Mouse (Mus musculus) kidney, embryonic 15.5 days (tissue): ENCODE results near the gene Eif2b5. TPM values are rescaled to one million over a fixed set of nuclear protein-coding genes. Genes with fewer than 3 reads are reported as not detected.

Source experiments
- ATAC-seq: fragments of 200-750 bp; cut with Nextera tagmentation; replicated peaks from 2 replicates; pipeline ENCODE4 v1.8.0; 2017; ENCODE audit warnings: moderate TSS enrichment; ENCODE audit not compliant: low FRiP score
- H3K27ac ChIP-seq: fragments of 300-500 bp; sonication (generic); 2 replicates; pipeline ENCODE4 v1.5.1; 2015; ENCODE audit warnings: mild to moderate bottlenecking, inconsistent platforms
- H3K27me3 ChIP-seq: fragments of 300-500 bp; sonication (generic); 2 replicates; pipeline ENCODE4 v1.6.1; 2015; ENCODE audit warnings: inconsistent platforms
- H3K36me3 ChIP-seq: fragments of 300-500 bp; sonication (generic); 2 replicates; pipeline ENCODE4 v1.6.1; 2015; ENCODE audit warnings: inconsistent platforms
- H3K4me1 ChIP-seq: fragments of 300-500 bp; sonication (generic); 2 replicates; pipeline ENCODE4 v1.6.1; 2015; ENCODE audit warnings: inconsistent platforms
- H3K4me2 ChIP-seq: fragments of 300-500 bp; sonication (generic); 2 replicates; pipeline ENCODE4 v1.6.1; 2015; ENCODE audit warnings: moderate library complexity, mild to moderate bottlenecking, inconsistent platforms
- H3K4me3 ChIP-seq: fragments of 300-500 bp; sonication (generic); replicated peaks from 2 replicates; pipeline ENCODE4 v1.5.1; 2015; ENCODE audit warnings: mild to moderate bottlenecking, inconsistent platforms
- H3K9ac ChIP-seq: fragments of 300-500 bp; sonication (generic); 2 replicates; pipeline ENCODE4 v1.6.1; 2015; ENCODE audit warnings: mild to moderate bottlenecking, inconsistent platforms
- H3K9me3 ChIP-seq: fragments of 300-500 bp; sonication (generic); replicated peaks from 2 replicates; pipeline ENCODE4 v1.6.1; 2016; ENCODE audit warnings: inconsistent platforms
- WGBS: fragments of 180-500 bp; shearing (Covaris S2); methylation state at CpG from one replicate; pipeline ENCODE4 v1.1.7; 2015; ENCODE audit warnings: mixed read lengths; 5-methylcytosine and 5-hydroxymethylcytosine counted together
- polyA plus RNA-seq: library from polyadenylated mRNA; unstranded; fragments of >200 nt; fragmentation: Nextera tagmentation; extraction: Ambion mirVana; gene quantifications from 2 replicates; pipeline ENCODE4 v1.2.1, GENCODE M21; 2015

The Eif2b5 gene
- polyA plus RNA-seq, 1 experiment from 2014 or later: 121 TPM

DNA sequence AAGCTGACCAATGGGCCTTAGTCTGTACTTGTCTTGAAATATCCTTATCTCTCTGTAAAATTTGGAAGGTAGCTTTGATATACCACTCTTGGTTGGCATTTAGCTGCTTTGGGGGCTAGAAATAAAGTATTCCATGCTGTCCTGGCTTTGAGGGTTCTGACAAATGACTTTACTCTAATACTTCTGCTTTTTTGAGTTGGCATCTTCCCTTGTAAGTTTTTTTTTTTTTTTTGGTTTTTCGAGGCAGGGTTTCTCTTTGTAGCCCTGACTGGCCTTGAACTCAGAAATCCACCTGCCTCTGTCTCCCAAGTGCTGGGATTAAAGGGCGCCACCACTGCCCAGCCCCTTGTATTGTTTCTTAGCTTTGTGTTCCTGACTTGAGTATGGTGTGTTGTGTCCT lies 5.2 kb upstream of the Eif2b5 start:
- H3K4me1 ChIP-seq: peaks cover 10% of the 10 kb centered on the region
- H3K4me2 ChIP-seq: no peak overlapping the region
- no peaks in the 10 kb centered on the region for H3K27me3 ChIP-seq
- no peak for ATAC-seq
- H3K36me3 ChIP-seq: no peaks in the 10 kb centered on the region
- no peak overlapping the region for H3K9ac ChIP-seq
- no peak overlapping the region for H3K27ac ChIP-seq
- H3K9me3 ChIP-seq: no peaks in the 10 kb centered on the region
- WGBS: 78% methylated on average over 2 of the region's 2 CpGs
- H3K4me3 ChIP-seq: no peak overlapping the region

DNA sequence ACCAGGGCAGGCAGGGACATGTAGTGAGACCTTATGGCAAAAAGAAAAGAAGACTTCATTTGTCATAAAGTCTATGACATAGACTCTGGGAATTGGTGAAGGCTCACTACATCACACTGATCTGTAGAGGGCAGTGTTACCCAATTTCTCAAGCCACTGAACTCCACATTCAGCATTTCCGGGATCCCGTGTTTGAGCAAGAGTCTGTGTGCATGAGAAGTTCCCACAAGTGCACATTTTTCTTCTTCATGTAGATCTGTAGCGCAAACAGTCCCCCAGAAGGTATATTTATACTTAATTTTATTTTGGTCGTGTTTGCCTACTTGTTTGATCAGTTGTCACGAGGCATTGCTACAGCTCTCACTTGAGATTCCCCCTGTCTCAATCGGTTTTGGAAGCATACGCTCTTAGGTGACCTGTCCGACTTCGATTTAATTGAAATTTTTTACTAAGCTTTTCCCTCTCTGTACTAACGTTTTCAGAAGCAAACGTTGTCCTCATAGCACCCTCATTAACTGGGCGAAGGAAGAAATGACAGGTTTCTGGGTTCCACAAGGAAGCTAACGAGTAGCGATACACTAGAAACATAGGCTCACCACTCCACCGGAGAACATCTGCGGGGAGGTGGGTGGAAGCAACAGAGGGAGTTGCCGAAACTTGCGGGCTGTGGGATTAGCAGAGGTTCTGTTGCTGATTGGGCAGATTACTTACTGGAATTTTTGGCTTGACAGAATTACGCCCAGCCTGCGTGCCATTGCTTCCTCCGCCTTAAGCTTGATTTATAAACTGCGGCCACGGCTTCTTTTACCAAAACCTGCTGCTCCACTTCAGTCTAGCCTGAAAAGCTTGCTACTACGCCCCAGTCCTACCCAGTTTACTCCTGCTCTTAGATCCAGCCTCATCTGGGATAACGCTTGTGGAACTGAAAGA lies 1.7 kb upstream of the Eif2b5 start:
- no peaks in the 10 kb centered on the region for H3K27me3 ChIP-seq
- no peaks in the 10 kb centered on the region for H3K9me3 ChIP-seq
- H3K4me3 ChIP-seq: peak overlapping the region; percentile 42
- WGBS: 16% methylated on average over 25 of the region's 25 CpGs
- peak overlapping the region; percentile 35 for H3K9ac ChIP-seq
- 0 out of 2 replicates have a peak, but pooled peaks have one; percentile 28 for ATAC-seq
- peaks cover 21% of the 10 kb centered on the region for H3K4me1 ChIP-seq
- peak overlapping the region; percentile 81 for H3K4me2 ChIP-seq
- peak overlapping the region; percentile 51; the same call in 1 of the 2 replicates for H3K27ac ChIP-seq
- peaks cover 17% of the 10 kb centered on the region for H3K36me3 ChIP-seq

DNA sequence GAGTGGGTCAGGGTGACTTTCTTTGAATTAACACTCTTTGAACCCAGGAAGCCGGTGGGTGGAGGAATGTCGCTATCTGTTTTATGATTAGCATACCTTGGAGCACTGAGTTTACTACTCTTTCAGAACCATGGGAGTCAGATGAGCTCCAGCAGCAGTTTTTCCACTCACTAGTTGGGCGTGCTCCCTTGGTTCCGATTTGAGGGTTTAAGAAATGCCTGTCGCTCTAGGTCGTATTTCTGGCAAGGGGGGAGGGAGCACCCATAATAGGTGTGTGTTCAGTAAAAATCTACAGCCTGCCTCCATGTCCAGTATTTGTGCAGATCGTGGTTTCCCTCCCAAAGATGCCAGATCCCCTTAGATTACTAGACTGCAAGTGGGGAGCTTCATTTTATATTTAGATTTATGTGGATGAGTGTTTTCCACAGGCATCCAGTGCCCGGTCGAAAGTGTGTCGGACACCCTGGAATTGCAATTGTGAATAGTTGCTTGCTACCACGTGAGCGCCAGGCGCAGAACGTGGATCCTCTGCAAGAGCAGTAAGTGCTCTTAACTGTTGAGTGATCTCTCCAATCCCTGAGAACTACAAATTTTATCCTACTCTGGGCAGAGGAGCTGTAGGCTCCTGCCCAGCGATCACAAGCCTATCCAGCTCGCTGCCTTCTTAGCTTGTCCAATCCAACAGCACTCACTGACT lies 489 bp upstream of the Eif2b5 start:
- Histone ChIP-seq H3K4me3 (peak overlapping the region; percentile 92), H3K27me3 (no peaks in the 10 kb centered on the region), H3K9me3 (no peaks in the 10 kb centered on the region), H3K36me3 (peaks cover 29% of the 10 kb centered on the region), H3K4me2 (peak overlapping the region; percentile 74), H3K9ac (peak overlapping the region; percentile 94), H3K4me1 (peaks cover 21% of the 10 kb centered on the region), H3K27ac (peak overlapping the region; percentile 84; the same call in 1 of the 2 replicates)
- WGBS: 9% methylated on average over 16 of the region's 16 CpGs
- no peak for ATAC-seq

DNA sequence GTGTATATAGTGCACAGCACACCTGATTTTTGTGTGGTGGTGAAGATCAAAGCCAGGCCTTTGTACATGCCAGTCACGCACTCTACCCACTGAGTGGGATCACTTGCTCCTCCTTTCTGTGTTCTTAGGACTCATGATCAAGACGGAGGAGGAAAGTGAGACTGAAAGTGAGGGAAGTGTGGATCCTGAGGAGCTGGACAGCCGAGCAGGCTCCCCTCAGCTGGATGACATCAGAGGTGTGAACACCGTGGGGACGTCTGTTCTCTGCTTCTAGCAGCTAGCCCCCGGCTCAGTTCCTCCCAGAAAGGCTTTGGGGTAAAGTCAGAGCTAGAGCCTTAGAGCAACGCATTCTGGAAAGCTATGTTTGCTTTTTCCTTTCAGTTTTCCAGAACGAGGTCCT lies 7.4 kb downstream of the Eif2b5 start:
- Histone ChIP-seq H3K36me3 (peaks cover 100% of the 10 kb centered on the region), H3K4me2 (no peak overlapping the region), H3K9me3 (no peaks in the 10 kb centered on the region), H3K4me1 (no peaks in the 10 kb centered on the region), H3K9ac (no peak overlapping the region), H3K27me3 (no peaks in the 10 kb centered on the region), H3K4me3 (no peak overlapping the region), H3K27ac (no peak overlapping the region)
- no peak for ATAC-seq
- 81% methylated on average over 8 of the region's 8 CpGs for WGBS

DNA sequence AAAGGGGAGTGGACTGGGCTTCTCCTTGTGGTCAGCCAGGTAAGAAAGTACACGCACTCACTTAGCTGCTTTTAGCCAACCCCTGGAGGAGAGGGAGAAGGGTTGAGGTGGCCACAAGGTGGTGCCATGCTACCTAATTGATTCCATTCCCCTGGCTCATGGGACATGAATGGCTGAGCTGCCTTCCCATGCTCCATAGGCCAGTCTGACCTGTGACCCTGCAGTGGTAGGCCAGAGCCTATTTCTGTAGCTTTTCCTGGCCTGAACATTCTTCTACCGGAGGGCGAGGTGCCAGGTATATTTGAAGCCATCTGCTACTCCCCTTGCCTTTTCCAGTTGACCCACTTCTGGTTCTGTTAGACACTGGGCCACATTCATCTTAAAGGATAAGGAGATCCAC lies 10.7 kb downstream of the Eif2b5 start:
- whole genome bisulfite sequencing: 83% methylated on average over 3 of the region's 3 CpGs
- Histone ChIP-seq H3K27me3 (no peaks in the 10 kb centered on the region), H3K4me1 (no peaks in the 10 kb centered on the region), H3K4me2 (no peak overlapping the region), H3K4me3 (no peak overlapping the region), H3K9me3 (no peaks in the 10 kb centered on the region), H3K27ac (no peak overlapping the region), H3K36me3 (peaks cover 74% of the 10 kb centered on the region), H3K9ac (no peak overlapping the region)
- ATAC-seq: peak; percentile 66; the same call in 1 of the 2 replicates

DNA sequence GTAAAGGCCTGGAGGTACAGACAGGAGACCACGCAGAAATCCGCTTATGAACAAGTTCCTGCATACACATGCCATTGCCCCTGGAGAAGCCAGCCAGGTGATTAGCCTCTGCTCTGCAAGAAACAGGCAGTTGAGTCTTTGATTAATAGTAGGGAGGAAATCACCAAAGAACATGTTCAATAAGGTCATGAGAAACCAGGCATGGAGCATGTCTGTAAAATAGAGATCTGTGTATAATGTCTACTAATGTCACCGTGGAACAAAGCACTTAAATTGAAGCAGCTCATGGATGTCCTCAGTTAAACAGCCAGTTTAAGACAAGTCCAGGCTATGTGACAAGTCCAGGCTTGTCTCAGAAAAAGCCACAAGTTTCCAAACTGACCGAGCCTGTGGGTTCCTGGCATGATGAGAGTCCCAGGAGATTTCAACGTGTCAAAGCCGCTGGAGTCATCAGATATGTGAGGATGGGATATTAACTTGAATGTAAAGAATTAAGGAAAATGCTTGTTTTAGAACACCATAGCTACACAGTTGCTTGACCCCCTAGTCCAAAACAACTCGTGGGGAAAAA lies 12.7 kb downstream of the Eif2b5 start:
- 93% methylated on average over 7 of the region's 7 CpGs for WGBS
- Histone ChIP-seq H3K4me2 (no peak overlapping the region), H3K9ac (no peak overlapping the region), H3K27me3 (no peaks in the 10 kb centered on the region), H3K36me3 (peaks cover 54% of the 10 kb centered on the region), H3K4me1 (no peaks in the 10 kb centered on the region), H3K27ac (no peak overlapping the region), H3K9me3 (no peaks in the 10 kb centered on the region), H3K4me3 (no peak overlapping the region)
- no peak for ATAC-seq

DNA sequence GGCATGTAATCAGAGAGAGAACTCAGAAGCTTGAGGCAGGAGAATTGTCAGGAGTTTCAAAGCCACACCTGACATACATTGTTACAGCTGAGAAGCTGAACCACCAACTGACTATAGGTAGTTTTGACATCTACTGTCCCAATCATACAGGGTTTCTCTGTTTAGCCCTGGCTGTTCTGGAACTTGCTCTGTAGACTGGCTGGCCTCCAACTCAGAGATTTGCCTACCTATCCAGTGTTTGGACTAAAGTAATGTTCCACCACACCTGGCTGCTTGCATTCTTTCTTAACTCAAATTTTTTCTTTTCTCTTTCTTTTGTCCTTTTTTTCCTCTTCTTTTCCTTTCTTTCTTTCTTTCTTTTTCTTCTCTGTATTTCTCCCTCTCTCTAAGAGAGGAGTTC lies 17.4 kb downstream of the Eif2b5 start:
- Histone ChIP-seq H3K36me3 (peaks cover 25% of the 10 kb centered on the region), H3K4me1 (peaks cover 13% of the 10 kb centered on the region), H3K9me3 (no peaks in the 10 kb centered on the region), H3K9ac (peak overlapping the region; percentile 87), H3K4me2 (peak overlapping the region; percentile 85), H3K27me3 (no peaks in the 10 kb centered on the region), H3K4me3 (peak overlapping the region; percentile 68), H3K27ac (peak overlapping the region; percentile 90)
- no peak for ATAC-seq

DNA sequence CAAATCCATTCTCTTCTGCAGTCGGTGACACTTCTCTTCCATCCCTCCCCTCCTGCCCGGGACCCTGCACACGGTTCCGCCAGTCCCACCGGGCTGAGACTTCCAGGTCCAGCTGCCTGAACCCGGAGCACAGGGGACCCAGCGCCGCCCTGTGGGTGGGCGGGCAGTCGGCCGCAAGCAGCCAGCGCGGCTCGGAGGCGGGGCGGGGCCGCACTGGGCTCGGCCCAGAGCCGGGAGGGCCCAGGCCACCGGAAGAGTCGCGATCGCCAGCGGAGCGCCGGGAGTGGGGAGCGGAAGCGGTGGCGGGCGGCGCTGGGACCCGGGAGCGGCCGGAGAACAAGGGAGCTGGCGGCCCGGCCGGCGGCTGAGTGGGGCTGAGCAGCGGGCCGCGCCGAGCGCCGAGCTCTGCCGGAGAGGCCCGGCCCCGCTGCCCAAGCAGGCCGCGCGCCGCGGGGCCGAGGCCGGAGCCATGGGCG lies 18.1 kb downstream of the Eif2b5 start, which contains the start of gene Dvl3:
TSS of gene Dvl3 (plus strand) at position 257 of the 476 bp plus-strand sequence.
- Histone ChIP-seq H3K9ac (peak within 1 kb of the TSS; percentile 87), H3K4me1 (peaks cover 13% of the 10 kb centered on the region), H3K36me3 (peaks cover 25% of the 10 kb centered on the region), H3K27me3 (no peaks in the 10 kb centered on the region), H3K9me3 (no peaks in the 10 kb centered on the region), H3K4me2 (peak within 1 kb of the TSS; percentile 85), H3K4me3 (peak within 1 kb of the TSS; percentile 68), H3K27ac (peak within 1 kb of the TSS; percentile 90)
- WGBS: under 1% methylated on average over 53 of the region's 55 CpGs
- peak; percentile 98 for ATAC-seq

DNA sequence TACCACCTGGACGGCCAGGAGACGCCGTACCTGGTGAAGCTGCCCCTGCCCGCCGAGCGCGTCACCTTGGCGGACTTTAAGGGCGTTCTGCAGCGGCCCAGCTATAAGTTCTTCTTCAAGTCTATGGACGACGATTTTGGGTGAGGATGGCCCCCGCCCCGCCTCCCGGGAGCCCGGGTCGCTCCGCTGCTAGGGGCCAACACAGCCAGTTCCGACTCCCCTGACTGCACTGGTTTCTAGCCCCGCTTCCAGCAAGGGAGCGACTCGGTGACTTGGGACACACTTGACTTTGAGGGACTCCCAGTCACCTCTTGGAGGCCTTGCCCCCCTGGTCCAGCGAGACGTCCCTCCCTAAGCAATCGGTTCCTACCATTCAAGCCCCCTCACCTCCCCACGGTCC lies 18.6 kb downstream of the Eif2b5 start:
- H3K27ac ChIP-seq: peak overlapping the region; percentile 90
- peaks cover 29% of the 10 kb centered on the region for H3K36me3 ChIP-seq
- H3K27me3 ChIP-seq: no peaks in the 10 kb centered on the region
- H3K4me1 ChIP-seq: peaks cover 13% of the 10 kb centered on the region
- ATAC-seq: peak; percentile 30; the same call in 1 of the 2 replicates
- peak overlapping the region; percentile 87 for H3K9ac ChIP-seq
- WGBS: 0% methylated on average over 26 of the region's 26 CpGs
- peak overlapping the region; percentile 85 for H3K4me2 ChIP-seq
- peak overlapping the region; percentile 68 for H3K4me3 ChIP-seq
- no peaks in the 10 kb centered on the region for H3K9me3 ChIP-seq

DNA sequence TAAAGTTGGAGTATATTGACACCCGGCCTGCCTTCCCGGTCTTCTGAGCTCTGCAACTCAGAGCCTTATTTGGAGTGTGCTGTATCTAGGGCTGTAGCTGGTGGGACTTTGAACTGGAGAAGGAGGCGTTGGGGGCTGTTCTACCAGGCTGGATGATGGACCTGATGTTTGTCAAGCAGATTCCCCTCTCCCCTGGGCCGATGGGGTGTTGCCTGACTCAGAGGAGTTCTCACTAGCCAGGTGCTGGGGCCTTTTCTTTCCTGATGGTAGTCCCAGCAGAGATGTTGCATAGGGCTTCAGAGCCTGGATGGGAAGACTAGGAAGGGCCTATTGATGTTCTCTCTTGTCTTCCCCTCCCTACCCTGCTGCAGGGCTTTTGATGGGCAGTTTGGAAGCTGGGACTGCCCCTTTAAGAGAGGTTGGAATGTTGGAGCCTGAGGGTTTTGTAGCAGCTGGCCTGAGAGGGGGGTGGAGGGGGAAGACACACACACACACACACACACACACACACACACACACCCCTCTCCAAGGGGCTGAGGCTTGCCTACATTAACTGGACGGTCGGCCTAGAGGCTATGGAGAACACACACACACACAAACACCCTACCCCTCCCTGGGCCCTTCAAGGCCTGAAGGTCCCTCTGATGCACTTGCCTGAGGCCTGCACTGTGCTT lies 19.2 kb downstream of the Eif2b5 start:
- peak; percentile 29 for ATAC-seq
- H3K4me3 ChIP-seq: peak overlapping the region; percentile 68
- H3K4me2 ChIP-seq: peak overlapping the region; percentile 85
- WGBS: 4% methylated on average over 6 of the region's 6 CpGs
- peak overlapping the region; percentile 90 for H3K27ac ChIP-seq
- H3K4me1 ChIP-seq: peaks cover 13% of the 10 kb centered on the region
- H3K9me3 ChIP-seq: no peaks in the 10 kb centered on the region
- H3K36me3 ChIP-seq: peaks cover 30% of the 10 kb centered on the region
- peak overlapping the region; percentile 87 for H3K9ac ChIP-seq
- no peaks in the 10 kb centered on the region for H3K27me3 ChIP-seq

DNA sequence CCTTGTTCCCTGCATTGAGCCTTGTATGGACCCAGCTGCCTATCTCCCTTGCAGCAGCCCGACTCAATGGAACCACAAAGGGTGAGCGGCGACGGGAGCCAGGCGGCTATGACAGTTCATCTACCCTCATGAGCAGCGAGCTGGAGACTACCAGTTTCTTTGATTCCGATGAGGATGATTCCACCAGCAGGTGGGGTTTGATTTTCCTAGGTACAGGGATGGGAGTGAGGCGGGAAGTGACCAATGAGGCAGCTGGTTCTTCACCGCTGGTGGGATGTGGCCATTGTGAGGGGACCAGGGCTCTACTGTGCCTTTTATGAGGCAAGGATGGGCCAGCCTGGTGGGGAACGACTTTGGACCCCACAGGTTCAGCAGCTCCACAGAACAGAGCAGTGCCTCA lies 25.3 kb downstream of the Eif2b5 start:
- WGBS: 82% methylated on average over 10 of the region's 10 CpGs
- H3K4me3 ChIP-seq: no peak overlapping the region
- no peak for ATAC-seq
- no peak overlapping the region for H3K4me2 ChIP-seq
- H3K27ac ChIP-seq: no peak overlapping the region
- H3K27me3 ChIP-seq: no peaks in the 10 kb centered on the region
- no peaks in the 10 kb centered on the region for H3K9me3 ChIP-seq
- H3K9ac ChIP-seq: no peak overlapping the region
- peaks cover 4% of the 10 kb centered on the region for H3K4me1 ChIP-seq
- H3K36me3 ChIP-seq: peaks cover 89% of the 10 kb centered on the region
